ENCODE assay signal across 30 mouse cellular contexts in genomic region chr6:53493864-53494263, GRCm38 (mm10).
DNase-seq lines count a peak whose midpoint lies in the region; ATAC-seq lines count a peak whose summit lies in the region.
"Had no signal": no experiment of that assay in that cellular context is flagged by ENCODE, and none has a peak within 500 bp of the region (broad histone marks: within the 10 kb centered on the region; RNA-seq: fewer than 3 reads in every experiment).

No protein-coding gene starts in this region.

- 0 out of 2 replicates have a peak overlapping the region, but pooled peaks have one; percentile 15 for H3K27ac ChIP-seq in heart, embryonic 13.5 days (replicated peaks)
- H3K27ac ChIP-seq in heart, embryonic 12.5 days (ENCODE audit: poor library complexity, severe bottlenecking) = no peak overlapping the region
- H3K27ac ChIP-seq in lung, embryonic 15.5 days = peak overlapping the region; percentile 27
- H3K27ac ChIP-seq: embryonic facial prominence, embryonic 13.5 days; forebrain, embryonic 10.5 days; gastrocnemius, adult 2 months; hindbrain, embryonic 10.5 days; hindbrain, embryonic 15.5 days; kidney, postnatal 0 days; liver, embryonic 12.5 days had no signal

- ATAC-seq in heart, embryonic 13.5 days (ENCODE audit: extremely low read depth, insufficient number of reproducible peaks, low FRiP score, low TSS enrichment) = no peak
- no peak for ATAC-seq in heart, embryonic 12.5 days (ENCODE audit: insufficient number of reproducible peaks, low FRiP score)
- no peak for ATAC-seq in megakaryocyte, adult 5-6 weeks (ENCODE audit: poor library complexity, severe bottlenecking)
- ATAC-seq in lung, embryonic 15.5 days (ENCODE audit: borderline replicate concordance, extremely low read depth, low FRiP score, low TSS enrichment) = no peak
- ATAC-seq: forebrain, embryonic 16.5 days; inflammation-experienced regulatory T-cells, adult 6 months; liver, embryonic 12.5 days; liver, postnatal 0 days; Patski had no signal

- H3K4me3 ChIP-seq in heart, embryonic 13.5 days = no peak overlapping the region
- H3K4me3 ChIP-seq in heart, embryonic 12.5 days = no peak overlapping the region
- peak overlapping the region; percentile 76 for H3K4me3 ChIP-seq in megakaryocyte, embryonic 14.5 days (replicated peaks)
- no peak overlapping the region for H3K4me3 ChIP-seq in lung, embryonic 15.5 days
- H3K4me3 ChIP-seq: embryonic facial prominence, embryonic 13.5 days; forebrain, embryonic 10.5 days; gastrocnemius, adult 2 months; hindbrain, embryonic 10.5 days; hindbrain, embryonic 15.5 days; liver, embryonic 12.5 days had no signal

- 46% methylated on average over 5 of the region's 5 CpGs for WGBS in heart, embryonic 13.5 days
- WGBS in heart, embryonic 12.5 days = 58% methylated on average over 5 of the region's 5 CpGs
- 36% methylated on average over 5 of the region's 5 CpGs for WGBS in lung, embryonic 15.5 days

- H3K36me3 ChIP-seq in heart, embryonic 13.5 days = no peaks in the 10 kb centered on the region
- H3K36me3 ChIP-seq in heart, embryonic 12.5 days = no peaks in the 10 kb centered on the region
- H3K36me3 ChIP-seq in megakaryocyte, embryonic 14.5 days (replicated peaks; ENCODE audit: low read length) = no peaks in the 10 kb centered on the region
- H3K36me3 ChIP-seq in lung, embryonic 15.5 days = no peaks in the 10 kb centered on the region
- H3K36me3 ChIP-seq: embryonic facial prominence, embryonic 13.5 days; forebrain, embryonic 10.5 days; hindbrain, embryonic 10.5 days; hindbrain, embryonic 15.5 days; liver, embryonic 12.5 days had no signal

- H3K9ac ChIP-seq in heart, embryonic 13.5 days = no peak overlapping the region
- no peak overlapping the region for H3K9ac ChIP-seq in heart, embryonic 12.5 days
- H3K9ac ChIP-seq in lung, embryonic 15.5 days = no peak overlapping the region
- H3K9ac ChIP-seq: embryonic facial prominence, embryonic 13.5 days; hindbrain, embryonic 15.5 days; liver, embryonic 12.5 days; liver, postnatal 0 days had no signal

- peak; percentile 39 for DNase-seq in lung, postnatal 25 days (ENCODE audit: low spot score)
- no peak for DNase-seq in layer of hippocampus, adult 9-11 months
- no peak for DNase-seq in adrenal gland, postnatal 4 days (ENCODE audit: low spot score in 2 of 2)
- DNase-seq: adrenal gland, postnatal 10 days; cerebellum, adult 11-12 months; cerebellum, postnatal 10 days; gastrocnemius, adult 2 months; gastrocnemius, postnatal 36 days; heart, postnatal 10 days; kidney, adult 2 months; kidney, postnatal 4 days; liver, postnatal 0 days; midbrain, embryonic 14.5 days; spleen, adult 18-20 months; thymus, adult 2 months; thymus, postnatal 4 days had no signal

- no peaks in the 10 kb centered on the region for H3K27me3 ChIP-seq in heart, embryonic 13.5 days (replicated peaks)
- no peaks in the 10 kb centered on the region for H3K27me3 ChIP-seq in heart, embryonic 12.5 days (replicated peaks)
- no peaks in the 10 kb centered on the region for H3K27me3 ChIP-seq in megakaryocyte, embryonic 14.5 days (replicated peaks)
- H3K27me3 ChIP-seq in lung, embryonic 15.5 days = no peaks in the 10 kb centered on the region
- H3K27me3 ChIP-seq: embryonic facial prominence, embryonic 13.5 days; hindbrain, embryonic 15.5 days; liver, embryonic 12.5 days; Patski had no signal

- H3K4me2 ChIP-seq in heart, embryonic 13.5 days = no peak overlapping the region
- H3K4me2 ChIP-seq in heart, embryonic 12.5 days = no peak overlapping the region
- no peak overlapping the region for H3K4me2 ChIP-seq in lung, embryonic 15.5 days
- H3K4me2 ChIP-seq: embryonic facial prominence, embryonic 13.5 days; hindbrain, embryonic 15.5 days; liver, embryonic 12.5 days had no signal

- H3K9me3 ChIP-seq in heart, embryonic 13.5 days = no peaks in the 10 kb centered on the region
- no peaks in the 10 kb centered on the region for H3K9me3 ChIP-seq in heart, embryonic 12.5 days (replicated peaks)
- H3K9me3 ChIP-seq in megakaryocyte, embryonic 14.5 days = peaks cover 3% of the 10 kb centered on the region; the same call in 1 of the 2 replicates
- H3K9me3 ChIP-seq in lung, embryonic 15.5 days = no peaks in the 10 kb centered on the region
- H3K9me3 ChIP-seq: embryonic facial prominence, embryonic 13.5 days; forebrain, embryonic 10.5 days; hindbrain, embryonic 10.5 days; hindbrain, embryonic 15.5 days; liver, embryonic 12.5 days had no signal

- peaks cover 34% of the 10 kb centered on the region for H3K4me1 ChIP-seq in heart, embryonic 13.5 days
- H3K4me1 ChIP-seq in heart, embryonic 12.5 days (replicated peaks) = peaks cover 24% of the 10 kb centered on the region
- H3K4me1 ChIP-seq in megakaryocyte, embryonic 14.5 days = peaks cover 51% of the 10 kb centered on the region
- H3K4me1 ChIP-seq in lung, embryonic 15.5 days = peaks cover 8% of the 10 kb centered on the region; the same call in 1 of the 2 replicates
- H3K4me1 ChIP-seq: forebrain, embryonic 10.5 days; hindbrain, embryonic 15.5 days; liver, embryonic 12.5 days had no signal
